Mouse (Mus musculus) cerebellum, adult 2 months (tissue): ENCODE results near the gene Malrd1.

Experiments used
- CTCF ChIP-seq: fragments of 200-500 bp; IDR thresholded peaks from 2 replicates; pipeline ENCODE4 v1.5.1; 2011; ENCODE audit warnings: low read depth, mild to moderate bottlenecking, control low read depth, low read length, moderate library complexity, borderline replicate concordance; ENCODE audit not compliant: insufficient read depth
- POLR2A ChIP-seq: fragments of 200-500 bp; IDR thresholded peaks from 2 replicates; pipeline ENCODE4 v1.6.1; 2011; ENCODE audit warnings: low read length, control low read depth, borderline replicate concordance; ENCODE audit not compliant: insufficient read depth

DNA sequence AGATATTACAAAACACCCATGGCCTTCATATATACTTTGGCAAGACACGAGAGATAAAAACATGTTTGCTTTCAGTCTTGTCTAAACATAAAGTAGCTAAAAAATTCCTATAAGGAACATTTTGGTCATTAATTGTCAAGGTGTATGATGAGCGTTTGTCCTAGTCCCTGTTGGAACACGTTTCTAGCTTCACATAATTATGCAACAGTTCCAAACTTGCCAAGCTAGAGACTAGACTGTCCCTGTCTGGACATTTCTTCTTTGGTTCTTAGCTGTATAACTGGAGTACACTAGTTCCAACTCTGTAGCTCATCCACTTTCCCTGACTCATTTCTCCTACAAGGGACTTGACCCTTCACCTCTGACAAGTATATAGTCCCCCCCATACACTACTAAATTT lies 687.8 kb downstream of the Malrd1 start:
- TF ChIP-seq CTCF (no peak), POLR2A (no peak)
